Mouse (Mus musculus): ENCODE measurements around the gene Cntrob.

- peak; percentile 92 for TF ChIP-seq CTCF (IDR thresholded peaks at IDR 0.05; ENCODE audit: control insufficient read depth, insufficient read depth, low read length)
- no peak for TF ChIP-seq POLR2A (IDR thresholded peaks at IDR 0.05; ENCODE audit: borderline replicate concordance, control insufficient read depth, low read depth, low read length)
Observed at GRCm38 (mm10) chr11:69258287-69258686, 65.3 kb downstream of the Cntrob start.
